Mouse (Mus musculus) brain, adult 2 months (tissue): ENCODE measurements around the gene D630023F18Rik.

Experiments
- DNase-seq: peaks from one replicate; pipeline ENCODE4 v3.0.0; 2011; ENCODE audit warnings: low read depth, low spot score

Gene D630023F18Rik

DNA sequence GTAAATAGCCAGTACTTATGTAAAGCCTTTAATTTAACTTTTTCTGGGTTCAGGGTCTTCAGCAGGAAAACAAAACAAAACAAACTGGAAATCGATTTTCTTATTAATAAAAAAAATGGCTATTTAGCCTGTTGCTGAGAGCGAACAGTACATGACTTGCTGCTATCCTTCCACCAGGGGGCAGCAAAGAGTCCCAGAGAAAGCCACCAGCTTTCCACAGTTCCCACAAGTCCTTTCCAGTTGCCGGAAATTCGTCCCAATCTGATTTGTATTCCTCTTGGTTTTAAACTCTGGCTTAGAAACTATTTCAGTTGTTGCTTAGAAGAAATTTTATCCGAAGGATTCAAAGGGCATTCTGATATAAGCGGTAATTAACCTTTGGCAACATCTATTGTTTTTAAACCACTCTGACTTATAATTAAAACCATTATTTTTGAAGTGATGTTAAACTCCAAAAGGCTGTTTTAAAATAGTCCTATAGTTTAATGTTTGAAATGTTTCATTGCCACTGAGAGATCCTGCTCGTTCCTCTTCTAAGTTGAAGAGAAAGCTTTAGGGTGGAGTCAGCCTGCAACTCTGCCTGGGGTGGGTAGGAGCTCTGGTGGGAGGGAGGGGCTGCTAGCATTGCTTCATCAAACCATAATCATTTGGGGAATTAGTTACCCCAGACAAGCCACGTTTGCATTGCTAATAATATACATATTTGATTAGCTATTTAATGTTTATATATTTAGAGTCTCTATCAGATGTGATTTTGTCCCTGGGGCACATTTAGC, 10.8 kb downstream of the D630023F18Rik start:
- peak; percentile 91 for DNase-seq

DNA sequence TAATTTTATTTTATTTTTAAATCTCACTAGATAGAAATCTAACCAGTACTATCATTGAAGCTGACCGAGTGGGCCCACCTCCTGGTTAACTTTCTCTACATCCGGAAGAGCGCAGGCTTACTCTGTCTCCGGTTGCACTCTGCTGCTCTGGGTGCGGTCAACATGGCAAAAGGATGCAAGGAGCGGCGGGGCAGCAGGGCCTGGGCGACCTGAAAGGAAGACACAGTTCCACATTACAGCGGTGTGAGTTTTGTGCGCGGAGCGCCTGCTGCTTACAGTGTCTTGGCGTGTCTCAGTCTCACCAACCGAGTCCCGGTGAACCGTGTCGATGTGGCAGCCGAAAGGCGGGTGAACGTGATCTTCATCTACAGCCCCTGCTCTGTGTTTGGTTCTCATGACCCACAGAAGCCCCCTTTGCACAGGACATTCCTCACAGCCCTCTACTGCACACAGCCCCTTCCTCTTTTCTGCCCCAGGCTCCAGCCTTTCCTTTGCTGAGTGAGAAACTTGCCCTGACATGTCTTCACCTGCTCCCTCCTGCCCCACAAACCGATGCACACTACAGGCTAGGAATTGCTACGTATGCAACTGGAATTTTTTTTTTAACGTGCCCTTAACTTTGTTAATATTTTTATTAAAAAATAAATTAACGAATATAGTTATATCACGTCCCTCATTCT, 13.1 kb downstream of the D630023F18Rik start:
- no peak for DNase-seq

DNA sequence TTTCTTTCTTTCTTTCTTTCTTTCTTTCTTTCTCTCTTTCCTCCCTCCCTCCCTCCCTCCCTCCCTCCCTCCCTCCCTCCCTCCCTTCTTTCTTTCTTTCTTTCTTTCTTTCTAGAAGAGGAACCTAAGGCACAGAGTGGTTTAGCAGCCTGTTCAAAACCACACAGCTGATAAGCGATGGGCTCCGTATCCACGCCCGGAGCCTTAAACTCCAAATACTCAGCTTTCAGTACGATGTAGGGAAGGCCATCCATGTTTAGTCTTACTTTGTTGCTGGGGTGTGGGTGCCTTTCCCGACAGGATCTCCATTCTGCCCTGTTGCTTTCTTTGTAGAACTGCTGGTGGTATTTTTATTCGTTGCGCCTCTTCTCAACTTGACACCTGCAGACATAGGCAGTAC, 13.8 kb downstream of the D630023F18Rik start:
- no peak for DNase-seq

DNA sequence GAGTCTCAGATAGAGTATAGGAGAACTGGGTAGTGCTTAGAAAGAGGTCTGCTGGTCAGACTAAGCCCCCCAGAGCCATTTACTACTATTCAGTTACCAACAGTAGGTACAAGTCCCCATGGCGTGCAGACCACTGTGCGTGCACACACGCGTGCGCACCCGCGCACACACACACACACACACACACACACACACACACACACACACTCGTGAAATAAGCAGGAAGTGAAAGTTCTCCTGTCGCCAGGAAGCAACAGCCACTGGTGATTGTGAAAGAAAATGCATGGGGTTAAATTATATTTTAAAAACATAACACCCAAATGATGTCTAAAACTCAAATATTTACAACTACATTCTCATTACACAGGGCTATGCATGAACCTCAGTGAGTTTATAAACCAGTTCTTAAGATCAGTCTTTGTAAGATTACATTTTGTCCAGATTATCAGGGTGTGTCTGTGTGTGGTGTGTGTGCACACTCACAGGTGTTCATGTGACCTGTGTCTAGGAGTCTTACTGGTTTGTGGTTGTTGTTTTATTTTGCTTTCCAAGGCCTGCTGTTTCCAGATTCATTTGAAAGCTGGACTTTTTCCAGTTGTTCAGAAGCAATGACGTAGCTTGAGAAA, 15.2 kb downstream of the D630023F18Rik start:
- DNase-seq: no peak

DNA sequence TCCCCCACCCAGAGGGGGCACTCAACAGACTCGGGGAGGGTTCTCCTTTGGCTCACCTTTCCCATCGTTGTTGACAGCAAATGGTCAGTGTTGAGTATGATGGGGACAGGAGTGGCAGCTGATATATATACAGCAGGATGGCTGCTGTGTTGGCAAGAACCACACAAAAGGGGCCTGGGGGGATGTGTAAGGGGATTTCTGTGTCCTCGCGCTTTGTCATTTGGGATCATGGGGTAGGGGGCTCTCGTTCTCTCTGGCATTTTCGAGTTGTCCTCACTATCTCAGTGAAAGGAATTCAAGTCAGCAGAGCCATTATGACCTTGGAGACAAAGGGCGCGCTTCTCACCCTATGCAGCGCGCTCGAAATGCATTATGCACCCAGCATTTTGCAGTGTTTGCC, 19.7 kb downstream of the D630023F18Rik start, which contains the start of gene Cryga:
Cryga (minus strand) TSS at position 101 of the 400 bp plus-strand sequence.
- no peak for DNase-seq

DNA sequence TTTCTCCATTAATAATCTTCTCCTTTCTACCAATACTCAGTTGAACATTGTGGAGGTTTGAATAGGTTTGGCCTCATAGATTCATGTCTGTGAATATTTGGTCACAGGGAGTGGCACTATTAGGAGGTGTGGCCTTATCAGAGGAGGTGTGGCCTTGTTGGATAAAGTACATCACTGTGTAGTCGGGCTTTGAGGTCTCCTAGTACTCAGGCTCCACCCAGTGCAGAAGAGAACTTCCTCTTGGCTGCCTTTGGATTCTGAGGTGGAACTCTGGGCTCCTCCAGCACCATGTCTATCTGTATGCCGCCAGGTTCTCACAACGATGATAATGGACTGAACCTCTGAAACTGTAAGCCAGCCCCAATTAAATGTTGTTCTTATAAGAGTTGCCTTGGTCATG, 26.1 kb downstream of the D630023F18Rik start:
- no peak for DNase-seq

DNA sequence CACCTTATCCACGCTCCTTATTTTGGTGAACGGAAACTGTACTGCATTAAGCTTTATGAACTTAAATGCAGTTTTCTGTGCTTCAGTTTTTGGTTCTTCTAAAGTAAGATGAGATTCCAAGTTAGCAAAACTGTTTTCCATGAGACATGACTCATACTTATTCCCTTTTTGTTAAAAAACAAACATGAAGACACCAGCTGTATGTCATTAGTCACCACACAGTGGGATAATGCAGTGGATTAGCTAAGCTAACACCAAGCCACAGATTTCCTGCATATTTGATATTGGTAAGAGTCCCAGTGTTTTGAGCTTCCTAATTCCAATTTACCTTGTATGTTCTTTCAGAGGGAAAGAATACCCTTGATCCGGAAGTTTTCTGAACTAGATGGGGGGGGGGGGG, 31.4 kb downstream of the D630023F18Rik start:
- peak; percentile 52 for DNase-seq

DNA sequence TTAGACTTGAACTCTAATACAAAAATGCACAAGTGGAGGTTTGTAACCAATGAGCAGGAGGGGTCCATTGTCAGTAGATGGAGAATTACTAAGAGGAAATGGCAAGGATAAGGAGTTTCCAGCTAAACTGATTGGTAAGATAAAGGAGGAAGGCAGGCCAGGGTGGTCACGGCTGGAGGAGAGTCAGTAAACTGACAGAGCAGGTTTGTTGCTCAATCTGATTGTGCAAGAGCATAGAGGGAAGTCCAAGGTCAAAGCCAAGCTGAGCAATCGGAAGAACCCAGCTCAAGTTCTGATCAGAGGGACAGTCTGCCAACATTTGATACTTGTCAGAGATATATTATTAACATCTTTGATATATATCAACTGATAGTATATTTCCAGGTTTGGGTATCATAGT, 32.6 kb downstream of the D630023F18Rik start:
- DNase-seq: no peak

DNA sequence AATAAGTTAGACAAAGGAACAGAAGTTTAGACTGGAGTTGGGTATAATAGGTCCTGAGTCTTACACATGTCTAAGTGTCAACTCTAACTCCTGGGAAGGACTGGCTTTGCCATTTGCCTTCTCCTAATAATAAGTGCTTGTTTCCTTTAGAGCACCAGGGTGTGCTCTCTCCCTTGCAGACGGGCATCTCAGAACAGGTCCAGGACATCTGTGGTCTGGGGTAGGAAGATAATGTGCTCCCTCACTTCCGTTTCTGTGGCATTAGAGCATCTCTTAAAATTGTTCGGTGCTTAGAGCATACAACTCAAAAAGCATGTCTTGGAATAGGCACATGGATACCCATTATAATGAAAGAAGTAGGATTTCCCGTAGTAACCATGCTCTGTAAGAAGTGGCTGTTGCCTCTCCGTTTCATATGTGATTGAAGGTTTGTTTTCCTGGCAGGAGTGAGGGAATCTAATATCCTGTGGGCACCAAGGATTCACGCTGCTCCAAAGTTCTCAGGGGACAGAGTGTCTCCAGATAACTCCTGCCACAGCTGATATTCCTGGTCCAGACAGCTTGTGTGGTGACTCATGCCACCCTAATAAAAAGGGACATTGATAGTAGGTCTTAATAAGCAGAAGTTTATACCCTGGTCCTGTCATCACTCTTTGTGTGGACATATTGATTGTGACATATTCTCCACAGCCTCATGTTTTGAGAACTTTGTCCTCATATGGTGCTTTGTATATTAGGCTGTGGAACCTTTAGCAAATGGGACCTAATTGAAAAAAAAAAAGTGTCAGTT, 34.3 kb downstream of the D630023F18Rik start:
- no peak for DNase-seq

DNA sequence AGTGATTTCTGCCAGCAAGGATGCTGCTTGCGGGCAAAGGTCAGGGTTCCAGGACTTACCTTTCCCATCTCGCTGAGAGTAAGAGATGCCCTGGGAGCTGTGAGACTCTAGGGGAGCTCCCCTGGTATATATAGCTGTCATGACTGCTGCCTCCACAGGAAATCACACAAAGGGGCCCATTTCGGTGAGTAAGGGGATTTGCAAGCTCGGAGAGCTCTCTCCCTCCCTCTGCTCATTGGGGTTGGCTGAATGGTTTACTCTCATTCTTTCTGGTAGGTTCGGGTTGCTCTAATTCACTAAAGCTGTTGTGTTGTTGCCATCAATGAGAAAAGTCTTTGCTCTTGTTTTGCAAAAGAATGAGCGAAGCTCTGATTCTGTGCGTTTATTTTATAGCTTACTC, 40.8 kb downstream of the D630023F18Rik start, which contains the start of gene Crygb:
Crygb (minus strand) TSS at position 101 of the 400 bp plus-strand sequence.
- DNase-seq: no peak

DNA sequence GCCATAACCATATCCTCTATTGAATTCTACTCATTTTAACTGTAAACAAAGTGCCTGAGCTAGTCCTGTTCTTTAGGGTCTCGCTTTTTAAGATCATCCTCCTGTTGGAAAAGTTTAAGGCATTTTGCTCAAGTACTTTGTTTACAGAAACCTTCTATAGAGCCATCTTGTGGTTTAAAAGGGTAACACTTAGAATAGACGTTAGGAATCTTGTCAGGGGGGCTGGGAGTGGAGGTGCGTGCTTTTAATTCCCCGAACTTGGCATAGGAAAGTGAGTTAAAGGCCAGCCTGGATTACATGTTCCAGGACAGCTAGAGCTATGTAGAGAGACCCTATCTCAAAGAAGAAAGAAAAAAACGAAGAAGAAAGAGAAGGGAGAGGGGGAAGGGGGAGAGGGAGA, 47.4 kb downstream of the D630023F18Rik start:
- peak; percentile 3 for DNase-seq

DNA sequence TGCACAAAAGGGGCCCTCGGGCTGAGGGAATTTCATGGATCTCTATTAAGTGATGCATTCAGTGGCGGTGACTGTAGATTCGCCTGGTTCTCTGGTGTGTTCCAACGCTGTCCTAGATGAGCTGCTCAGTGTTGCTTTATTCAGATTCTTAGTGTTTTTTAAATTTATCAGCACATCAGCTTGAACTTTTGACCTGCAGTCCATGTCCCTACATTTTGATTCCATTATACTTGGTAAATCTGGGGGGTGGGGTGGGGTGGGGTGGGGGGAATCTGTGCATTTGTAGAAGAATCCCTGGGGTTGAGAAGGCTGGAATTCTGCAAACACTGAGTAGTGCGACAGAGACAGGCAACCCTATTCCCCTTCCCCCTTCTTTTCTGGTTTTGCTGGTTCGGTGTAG, 49.4 kb downstream of the D630023F18Rik start, which contains the start of gene Crygc:
Crygc (minus strand) TSS at position 101 of the 400 bp plus-strand sequence.
- DNase-seq: no peak

DNA sequence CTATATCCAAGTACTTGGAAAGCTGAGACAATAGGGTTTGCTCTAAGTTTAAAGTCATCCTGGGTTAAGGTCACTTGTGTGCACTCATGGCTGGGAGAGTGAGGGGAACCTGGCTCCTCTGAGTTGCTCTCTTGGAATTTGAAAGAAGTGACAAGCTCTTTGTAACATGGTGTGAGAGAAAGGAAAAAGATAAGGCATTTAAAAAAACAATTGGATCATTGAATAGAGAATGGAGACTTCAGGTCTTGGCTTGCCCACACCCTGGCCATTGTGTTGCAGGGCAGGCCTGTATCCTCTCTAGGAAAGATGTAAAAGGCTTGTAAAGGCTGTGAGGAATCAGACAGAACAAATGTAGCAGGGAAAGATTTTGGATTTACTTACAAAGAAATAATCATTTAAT, 55.2 kb downstream of the D630023F18Rik start:
- DNase-seq: no peak

DNA sequence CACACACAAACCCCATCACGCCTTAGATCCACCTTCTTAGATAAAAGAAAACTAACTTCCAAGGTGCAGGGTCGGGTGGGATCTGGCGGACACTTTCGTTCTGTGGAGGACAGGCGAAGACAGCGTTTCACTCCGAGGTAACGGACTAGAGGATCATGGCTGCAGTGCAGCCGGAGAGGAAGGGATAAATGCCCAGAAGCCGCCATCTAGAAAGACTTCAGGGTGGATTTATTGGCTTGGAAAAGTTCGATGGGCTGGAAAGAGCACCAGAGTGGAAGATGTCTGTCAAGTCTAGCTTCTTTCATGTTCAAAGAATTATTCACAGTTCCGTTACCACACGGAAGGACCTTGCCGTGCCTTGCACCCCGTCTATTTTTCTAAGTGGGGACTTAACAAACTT, 58.8 kb downstream of the D630023F18Rik start:
- no peak for DNase-seq

DNA sequence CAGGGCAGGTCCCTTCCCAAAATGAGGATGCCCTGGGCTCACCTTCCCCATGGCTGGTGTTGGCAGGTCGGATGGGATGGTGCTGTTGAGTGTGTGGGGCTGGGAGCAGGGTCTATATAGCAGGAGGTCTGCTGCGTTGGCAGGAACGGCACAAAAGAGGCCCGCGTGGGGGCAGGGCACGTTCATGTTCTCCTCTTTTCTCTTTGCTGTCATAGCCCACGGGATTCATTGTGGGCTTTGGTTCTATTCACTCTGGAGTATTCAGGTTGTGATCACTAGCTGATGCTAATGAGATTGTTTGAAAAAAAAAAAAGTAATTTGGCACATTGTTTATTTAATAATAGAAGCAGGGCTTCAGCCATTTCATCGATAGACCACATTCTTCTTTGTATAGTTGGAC, 59.7 kb downstream of the D630023F18Rik start, which contains the start of gene Crygd:
Crygd (minus strand) TSS at position 101 of the 400 bp plus-strand sequence.
- DNase-seq: no peak
